Mouse (Mus musculus): Measurements from ENCODE around the gene Zswim3. TPM values are rescaled to one million over a fixed set of nuclear protein-coding genes. Genes with fewer than 3 reads are reported as not detected.

Gene Zswim3
- 16.9 and 19.0 TPM in 2 replicates for polyA plus RNA-seq (2014; fragmentation: Nextera tagmentation; extraction: Ambion mirVana)

GRCm38 (mm10) chr2:164804533-164805331 is at the start of gene Zswim3, which contains the start of gene Acot8:
Gene Zswim3, plus strand, starts transcription at chr2:164805098.
Gene Acot8, minus strand, starts transcription at chr2:164804882.
- under 1% methylated on average over 47 of the region's 47 CpGs for WGBS

GRCm38 (mm10) chr2:164757841-164758240 is 47.1 kb upstream of the Zswim3 start:
- H3K9me3 ChIP-seq (ENCODE audit: control insufficient read depth, low read length): no peaks in the 10 kb centered on the region
- H3K4me3 ChIP-seq (ENCODE audit: low read depth, low read length): no peak overlapping the region
- no peak overlapping the region for H3K27ac ChIP-seq (ENCODE audit: low read depth, low read length)
- ATAC-seq (ENCODE audit: low read depth): no peak
- no peaks in the 10 kb centered on the region for H3K4me1 ChIP-seq (ENCODE audit: control insufficient read depth, insufficient read depth, low read length)
- WGBS: 90% methylated on average over 10 of the region's 11 CpGs
- H3K4me2 ChIP-seq (ENCODE audit: low read depth, low read length): no peak overlapping the region
- H3K27me3 ChIP-seq (ENCODE audit: control insufficient read depth, insufficient read depth, low read length): no peaks in the 10 kb centered on the region
- peaks cover 66% of the 10 kb centered on the region for H3K36me3 ChIP-seq (ENCODE audit: control insufficient read depth, insufficient read depth, low read length)
- H3K9ac ChIP-seq (replicated peaks; ENCODE audit: low read depth, low read length): no peak overlapping the region

More at GRCm38 (mm10) chr2:164804533-164805331, at the start of gene Zswim3, which contains the start of gene Acot8:
- Histone ChIP-seq H3K4me2 (ENCODE audit: low read depth, low read length) (peak within 1 kb of the TSS; percentile 64), H3K27ac (ENCODE audit: low read depth, low read length) (peak within 1 kb of the TSS; percentile 79), H3K4me1 (ENCODE audit: control insufficient read depth, insufficient read depth, low read length) (peaks cover 16% of the 10 kb centered on the region), H3K27me3 (ENCODE audit: control insufficient read depth, insufficient read depth, low read length) (no peaks in the 10 kb centered on the region), H3K4me3 (ENCODE audit: low read depth, low read length) (peak within 1 kb of the TSS; percentile 54), H3K9me3 (ENCODE audit: control insufficient read depth, low read length) (no peaks in the 10 kb centered on the region), H3K36me3 (ENCODE audit: control insufficient read depth, insufficient read depth, low read length) (no peaks in the 10 kb centered on the region; the same call in none of the 2 replicates), H3K9ac (replicated peaks; ENCODE audit: low read depth, low read length) (peak within 1 kb of the TSS; percentile 67)
- peak; percentile 96 for ATAC-seq (ENCODE audit: low read depth)

DNA sequence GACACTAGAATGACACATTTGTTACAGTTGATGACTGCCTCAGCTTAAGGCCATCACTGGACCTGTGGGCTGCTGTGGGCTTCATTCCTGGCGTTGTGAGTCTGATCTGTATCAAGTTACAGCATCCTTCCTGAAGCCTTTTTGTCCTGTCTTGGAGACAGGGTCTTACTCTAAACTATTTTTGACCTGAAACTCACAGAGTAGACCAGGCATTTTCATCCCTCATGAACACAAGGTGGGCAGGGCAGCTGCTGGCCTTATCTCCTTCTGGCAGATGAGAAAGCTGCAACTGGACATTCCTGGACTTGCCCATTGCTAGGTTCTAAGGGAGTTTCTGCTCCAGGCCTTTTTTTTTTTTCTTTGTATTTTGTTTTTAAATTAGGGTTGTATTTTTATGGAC is 46.2 kb upstream of the Zswim3 start:
- H3K27ac ChIP-seq (ENCODE audit: low read depth, low read length): no peak overlapping the region
- no peaks in the 10 kb centered on the region for H3K27me3 ChIP-seq (ENCODE audit: control insufficient read depth, insufficient read depth, low read length)
- H3K4me2 ChIP-seq (ENCODE audit: low read depth, low read length): no peak overlapping the region
- WGBS: 76% methylated on average over 1 of the region's 1 CpGs
- ATAC-seq (ENCODE audit: low read depth): no peak
- no peaks in the 10 kb centered on the region for H3K4me1 ChIP-seq (ENCODE audit: control insufficient read depth, insufficient read depth, low read length)
- peaks cover 67% of the 10 kb centered on the region for H3K36me3 ChIP-seq (ENCODE audit: control insufficient read depth, insufficient read depth, low read length)
- H3K4me3 ChIP-seq (ENCODE audit: low read depth, low read length): no peak overlapping the region
- H3K9ac ChIP-seq (replicated peaks; ENCODE audit: low read depth, low read length): no peak overlapping the region
- no peaks in the 10 kb centered on the region for H3K9me3 ChIP-seq (ENCODE audit: control insufficient read depth, low read length)

GRCm38 (mm10) chr2:164760059-164760833 is 44.7 kb upstream of the Zswim3 start:
- WGBS: 93% methylated on average over 4 of the region's 4 CpGs
- peaks cover 58% of the 10 kb centered on the region for H3K36me3 ChIP-seq (ENCODE audit: control insufficient read depth, insufficient read depth, low read length)

GRCm38 (mm10) chr2:164761502-164761901 is 43.4 kb upstream of the Zswim3 start:
- H3K4me2 ChIP-seq (ENCODE audit: low read depth, low read length): no peak overlapping the region
- H3K27me3 ChIP-seq (ENCODE audit: control insufficient read depth, insufficient read depth, low read length): no peaks in the 10 kb centered on the region
- no peak overlapping the region for H3K4me3 ChIP-seq (ENCODE audit: low read depth, low read length)
- H3K27ac ChIP-seq (ENCODE audit: low read depth, low read length): no peak overlapping the region
- peaks cover 51% of the 10 kb centered on the region for H3K36me3 ChIP-seq (ENCODE audit: control insufficient read depth, insufficient read depth, low read length)
- no peaks in the 10 kb centered on the region for H3K9me3 ChIP-seq (ENCODE audit: control insufficient read depth, low read length)
- whole genome bisulfite sequencing: 98% methylated on average over 2 of the region's 2 CpGs
- ATAC-seq (ENCODE audit: low read depth): no peak
- no peak overlapping the region for H3K9ac ChIP-seq (replicated peaks; ENCODE audit: low read depth, low read length)
- no peaks in the 10 kb centered on the region for H3K4me1 ChIP-seq (ENCODE audit: control insufficient read depth, insufficient read depth, low read length)

More at GRCm38 (mm10) chr2:164760059-164760833, 44.7 kb upstream of the Zswim3 start:
- Histone ChIP-seq H3K27me3 (ENCODE audit: control insufficient read depth, insufficient read depth, low read length) (no peaks in the 10 kb centered on the region), H3K9me3 (ENCODE audit: control insufficient read depth, low read length) (no peaks in the 10 kb centered on the region), H3K4me2 (ENCODE audit: low read depth, low read length) (no peak overlapping the region), H3K4me1 (ENCODE audit: control insufficient read depth, insufficient read depth, low read length) (no peaks in the 10 kb centered on the region), H3K4me3 (ENCODE audit: low read depth, low read length) (no peak overlapping the region), H3K9ac (replicated peaks; ENCODE audit: low read depth, low read length) (no peak overlapping the region), H3K27ac (ENCODE audit: low read depth, low read length) (no peak overlapping the region)
- no peak for ATAC-seq (ENCODE audit: low read depth)

- H3K27ac ChIP-seq (ENCODE audit: low read depth, low read length): no peak overlapping the region
- H3K36me3 ChIP-seq (ENCODE audit: control insufficient read depth, insufficient read depth, low read length): peaks cover 49% of the 10 kb centered on the region
- no peaks in the 10 kb centered on the region for H3K4me1 ChIP-seq (ENCODE audit: control insufficient read depth, insufficient read depth, low read length)
- H3K4me3 ChIP-seq (ENCODE audit: low read depth, low read length): no peak overlapping the region
- no peak overlapping the region for H3K4me2 ChIP-seq (ENCODE audit: low read depth, low read length)
- WGBS: 99% methylated on average over 4 of the region's 4 CpGs
- no peaks in the 10 kb centered on the region for H3K9me3 ChIP-seq (ENCODE audit: control insufficient read depth, low read length)
- no peak overlapping the region for H3K9ac ChIP-seq (replicated peaks; ENCODE audit: low read depth, low read length)
- no peaks in the 10 kb centered on the region for H3K27me3 ChIP-seq (ENCODE audit: control insufficient read depth, insufficient read depth, low read length)
- no peak for ATAC-seq (ENCODE audit: low read depth)
Observed at GRCm38 (mm10) chr2:164761971-164762370, 42.9 kb upstream of the Zswim3 start.

- no peak for ATAC-seq (ENCODE audit: low read depth)
- 90% methylated on average over 7 of the region's 7 CpGs for WGBS
- H3K4me2 ChIP-seq (ENCODE audit: low read depth, low read length): no peak overlapping the region
- H3K4me1 ChIP-seq (ENCODE audit: control insufficient read depth, insufficient read depth, low read length): no peaks in the 10 kb centered on the region
- H3K27ac ChIP-seq (ENCODE audit: low read depth, low read length): no peak overlapping the region
- no peaks in the 10 kb centered on the region for H3K27me3 ChIP-seq (ENCODE audit: control insufficient read depth, insufficient read depth, low read length)
- H3K9ac ChIP-seq (replicated peaks; ENCODE audit: low read depth, low read length): no peak overlapping the region
- H3K4me3 ChIP-seq (ENCODE audit: low read depth, low read length): no peak overlapping the region
- H3K9me3 ChIP-seq (ENCODE audit: control insufficient read depth, low read length): no peaks in the 10 kb centered on the region
- H3K36me3 ChIP-seq (ENCODE audit: control insufficient read depth, insufficient read depth, low read length): peaks cover 51% of the 10 kb centered on the region
Observed at GRCm38 (mm10) chr2:164762593-164762992, 42.3 kb upstream of the Zswim3 start.

DNA sequence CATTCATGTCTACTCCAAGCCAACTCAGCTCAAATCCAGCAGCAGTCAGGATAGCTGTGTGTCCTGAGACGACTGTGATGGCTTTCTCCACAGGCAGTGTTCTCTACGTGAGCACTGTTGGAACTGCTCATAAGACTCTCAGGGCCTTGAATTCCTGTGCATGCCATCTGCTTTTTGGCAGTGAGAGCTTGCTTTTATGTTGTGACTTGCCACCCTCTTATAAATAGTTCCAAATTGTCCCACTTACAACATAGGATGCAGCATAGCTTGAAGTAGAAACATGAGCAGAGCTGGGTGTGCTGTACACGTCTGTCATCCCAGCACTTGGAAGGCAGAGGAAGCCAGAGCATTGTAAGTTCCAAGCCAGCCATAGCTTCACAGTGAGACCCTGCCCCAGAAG is 39.1 kb upstream of the Zswim3 start:
- Histone ChIP-seq H3K9me3 (ENCODE audit: control insufficient read depth, low read length) (no peaks in the 10 kb centered on the region), H3K4me3 (ENCODE audit: low read depth, low read length) (no peak overlapping the region), H3K27ac (ENCODE audit: low read depth, low read length) (no peak overlapping the region), H3K4me2 (ENCODE audit: low read depth, low read length) (no peak overlapping the region), H3K36me3 (ENCODE audit: control insufficient read depth, insufficient read depth, low read length) (peaks cover 41% of the 10 kb centered on the region), H3K27me3 (ENCODE audit: control insufficient read depth, insufficient read depth, low read length) (no peaks in the 10 kb centered on the region), H3K9ac (replicated peaks; ENCODE audit: low read depth, low read length) (no peak overlapping the region), H3K4me1 (ENCODE audit: control insufficient read depth, insufficient read depth, low read length) (peaks cover 10% of the 10 kb centered on the region)
- 88% methylated on average over 3 of the region's 3 CpGs for WGBS
- no peak for ATAC-seq (ENCODE audit: low read depth)

All from neural tube, embryonic 14.5 days (tissue).